Mouse (Mus musculus): ENCODE measurements at regions not wholly inside any gene's neighbourhood (a gene's known extent, or its start where the extent isn't known, plus 50 kb on each side); places are given as distances from the start of the nearest gene placed in this dataset.

GRCm38 (mm10) chr13:25933246-25933645 is 662.9 kb upstream of the Nrsn1 start:
- TF ChIP-seq CTCF (IDR thresholded peaks at IDR 0.05; ENCODE audit: low read depth) (no peak), EP300 (IDR thresholded peaks at IDR 0.05; ENCODE audit: low read depth) (no peak)

Measured in heart, postnatal 0 days (tissue).